Mouse (Mus musculus) neural tube, embryonic 13.5 days (tissue): ENCODE data around the gene Grxcr1. TPM values are rescaled to one million over a fixed set of nuclear protein-coding genes. Genes with fewer than 3 reads are reported as not detected.

Experiments
- ATAC-seq: fragments of 200-750 bp; cut with Nextera tagmentation; 2 replicates; pipeline ENCODE4 v1.8.0; 2017; ENCODE audit warnings: low read depth, mild to moderate bottlenecking, moderate TSS enrichment, moderate library complexity
- H3K27ac ChIP-seq: fragments of 300-500 bp; sonication (generic); replicated peaks from 2 replicates; pipeline ENCODE4 v1.5.1; 2015; ENCODE audit warnings: moderate library complexity, mild to moderate bottlenecking, inconsistent platforms
- H3K27me3 ChIP-seq: fragments of 300-500 bp; sonication (generic); 2 replicates; pipeline ENCODE4 v1.6.1; 2015; ENCODE audit warnings: mild to moderate bottlenecking, inconsistent platforms
- H3K36me3 ChIP-seq: fragments of 300-500 bp; sonication (generic); 2 replicates; pipeline ENCODE4 v1.6.1; 2015; ENCODE audit warnings: mild to moderate bottlenecking, inconsistent platforms
- H3K4me1 ChIP-seq: fragments of 300-500 bp; sonication (generic); replicated peaks from 2 replicates; pipeline ENCODE4 v1.6.1; 2015; ENCODE audit warnings: inconsistent platforms
- H3K4me2 ChIP-seq: fragments of 300-500 bp; sonication (generic); 2 replicates; pipeline ENCODE4 v1.6.1; 2015; ENCODE audit warnings: inconsistent platforms, mild to moderate bottlenecking, moderate library complexity
- H3K4me3 ChIP-seq: fragments of 300-500 bp; sonication (generic); 2 replicates; pipeline ENCODE4 v1.5.1; 2015; ENCODE audit warnings: mild to moderate bottlenecking, inconsistent platforms
- H3K9ac ChIP-seq: fragments of 300-500 bp; sonication (generic); 2 replicates; pipeline ENCODE4 v1.6.1; 2015; ENCODE audit warnings: moderate library complexity, mild to moderate bottlenecking, inconsistent platforms
- H3K9me3 ChIP-seq: fragments of 300-500 bp; sonication (generic); 2 replicates; pipeline ENCODE4 v1.6.1; 2016; ENCODE audit warnings: inconsistent platforms
- WGBS: fragments of 180-500 bp; shearing (Covaris S2); methylation state at CpG from one replicate; pipeline ENCODE4 v1.1.7; 2015; 5-methylcytosine and 5-hydroxymethylcytosine counted together
- polyA plus RNA-seq: library from polyadenylated mRNA; unstranded; fragments of >200 nt; fragmentation: Nextera tagmentation; extraction: Ambion mirVana; gene quantifications from 2 replicates; pipeline ENCODE4 v1.2.1, GENCODE M21; 2015

Gene Grxcr1
- polyA plus RNA-seq, 1 experiment from 2014 or later = not detected

DNA sequence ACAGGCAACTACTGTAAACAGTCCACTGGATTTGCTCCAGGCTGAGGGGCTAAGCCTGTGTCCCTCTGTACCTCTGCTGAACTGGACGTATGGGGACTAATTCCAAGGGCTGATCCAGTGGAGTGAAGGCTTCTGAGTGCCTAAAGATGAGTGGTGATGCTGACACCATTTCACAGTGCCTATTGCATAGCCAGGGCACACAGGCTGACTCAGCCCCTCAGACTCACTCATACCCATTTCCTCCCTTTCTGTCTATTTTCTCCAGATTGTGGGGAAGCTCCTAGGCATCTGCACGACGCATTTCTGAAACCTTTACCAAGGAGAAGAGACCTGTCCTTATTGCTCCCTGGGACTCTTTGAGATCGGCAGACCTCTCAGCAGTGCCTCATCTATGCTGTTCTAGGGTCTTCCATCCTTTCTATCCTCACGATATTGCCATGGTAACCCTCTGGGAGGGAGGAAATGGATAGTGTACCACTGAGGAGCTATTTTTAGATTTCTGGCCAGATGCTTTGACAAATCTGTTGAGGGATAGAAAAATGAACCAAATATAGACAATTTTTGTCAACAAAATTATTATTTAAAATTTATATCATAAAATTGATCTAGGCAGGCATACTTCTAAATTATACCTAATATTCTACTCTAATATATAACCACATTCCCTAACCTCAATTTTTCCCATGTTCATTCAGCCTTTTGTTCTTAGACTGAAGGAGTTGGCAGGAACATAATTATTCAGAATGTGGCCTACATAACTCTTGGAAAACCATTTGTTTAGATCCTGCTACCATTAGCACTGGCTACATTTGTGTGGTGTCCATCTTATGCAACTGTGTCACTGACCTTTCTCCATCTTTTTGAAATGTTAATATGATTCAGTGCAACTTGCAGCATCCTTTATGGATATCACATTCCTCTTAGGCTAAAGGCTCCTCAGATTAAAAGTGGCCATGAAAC, 66.3 kb downstream of the Grxcr1 start:
- no peak for ATAC-seq
- H3K4me2 ChIP-seq = no peak overlapping the region
- WGBS = 70% methylated on average over 5 of the region's 5 CpGs
- H3K4me1 ChIP-seq = no peaks in the 10 kb centered on the region
- no peaks in the 10 kb centered on the region for H3K9me3 ChIP-seq
- H3K27me3 ChIP-seq = no peaks in the 10 kb centered on the region
- H3K4me3 ChIP-seq = no peak overlapping the region
- H3K9ac ChIP-seq = no peak overlapping the region
- no peaks in the 10 kb centered on the region for H3K36me3 ChIP-seq
- no peak overlapping the region for H3K27ac ChIP-seq

DNA sequence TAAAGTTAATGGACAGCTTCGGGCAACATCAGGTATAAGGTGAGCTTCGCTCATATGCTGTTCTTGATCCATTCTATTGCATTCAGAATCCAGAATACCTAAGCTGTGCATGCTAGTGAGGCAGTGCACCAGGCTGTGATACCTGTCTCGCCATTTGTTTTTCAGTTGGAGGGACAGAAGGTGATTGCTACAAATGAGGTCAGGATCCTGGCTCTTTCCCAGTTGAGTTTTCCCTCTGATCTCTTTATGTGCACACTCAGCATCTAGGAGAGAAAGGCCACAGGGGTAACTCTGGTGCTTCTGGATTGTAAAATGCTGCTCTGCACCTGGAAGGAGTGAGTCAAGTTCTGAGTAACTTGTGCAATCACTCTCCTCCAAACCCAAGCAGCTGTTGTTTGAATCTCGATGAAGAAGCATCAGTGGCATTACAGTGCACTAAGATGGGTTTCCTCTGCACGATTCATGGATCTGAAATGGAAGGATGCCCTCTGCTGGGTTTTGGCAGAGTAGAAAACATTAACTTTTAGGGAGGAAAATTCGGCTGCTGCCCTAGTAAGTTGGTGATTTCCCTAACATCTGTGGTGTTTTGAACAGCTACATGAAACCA, 80.9 kb downstream of the Grxcr1 start:
- Histone ChIP-seq H3K9ac (no peak overlapping the region), H3K36me3 (no peaks in the 10 kb centered on the region), H3K9me3 (no peaks in the 10 kb centered on the region), H3K4me1 (no peaks in the 10 kb centered on the region), H3K27ac (no peak overlapping the region), H3K4me3 (no peak overlapping the region), H3K4me2 (no peak overlapping the region), H3K27me3 (no peaks in the 10 kb centered on the region)
- ATAC-seq = no peak
- 69% methylated on average over 6 of the region's 6 CpGs for whole genome bisulfite sequencing

DNA sequence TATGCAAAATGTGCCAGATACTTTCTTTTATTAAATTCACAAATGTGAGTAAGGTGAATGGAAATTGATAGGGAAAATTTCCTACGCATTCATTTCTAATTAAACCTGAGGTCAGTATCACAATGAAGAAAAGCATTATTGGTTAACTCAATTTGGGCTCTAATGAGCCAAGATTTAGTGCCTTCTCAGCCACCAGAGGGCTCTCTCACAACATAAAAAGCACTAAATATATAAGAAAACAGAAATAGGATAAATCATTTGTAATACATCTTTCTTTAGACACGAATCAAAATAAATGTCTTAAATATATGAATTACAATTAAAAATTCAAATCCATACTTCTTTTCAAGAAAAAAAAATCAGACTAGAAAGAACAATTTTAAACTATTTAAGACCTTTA, 89.2 kb downstream of the Grxcr1 start:
- H3K27ac ChIP-seq = no peak overlapping the region
- H3K9ac ChIP-seq = no peak overlapping the region
- ATAC-seq = no peak
- H3K36me3 ChIP-seq = no peaks in the 10 kb centered on the region
- no peaks in the 10 kb centered on the region for H3K27me3 ChIP-seq
- H3K4me1 ChIP-seq = no peaks in the 10 kb centered on the region
- H3K4me3 ChIP-seq = no peak overlapping the region
- no peak overlapping the region for H3K4me2 ChIP-seq
- WGBS = 49% methylated on average over 2 of the region's 2 CpGs
- H3K9me3 ChIP-seq = no peaks in the 10 kb centered on the region

GRCm38 (mm10) chr5:68122883-68123282, 91.2 kb downstream of the Grxcr1 start:
- Histone ChIP-seq H3K4me1 (no peaks in the 10 kb centered on the region), H3K27me3 (no peaks in the 10 kb centered on the region), H3K27ac (no peak overlapping the region), H3K4me2 (no peak overlapping the region), H3K36me3 (no peaks in the 10 kb centered on the region), H3K4me3 (no peak overlapping the region), H3K9ac (no peak overlapping the region), H3K9me3 (no peaks in the 10 kb centered on the region)
- ATAC-seq = no peak
- 74% methylated on average over 3 of the region's 3 CpGs for WGBS

DNA sequence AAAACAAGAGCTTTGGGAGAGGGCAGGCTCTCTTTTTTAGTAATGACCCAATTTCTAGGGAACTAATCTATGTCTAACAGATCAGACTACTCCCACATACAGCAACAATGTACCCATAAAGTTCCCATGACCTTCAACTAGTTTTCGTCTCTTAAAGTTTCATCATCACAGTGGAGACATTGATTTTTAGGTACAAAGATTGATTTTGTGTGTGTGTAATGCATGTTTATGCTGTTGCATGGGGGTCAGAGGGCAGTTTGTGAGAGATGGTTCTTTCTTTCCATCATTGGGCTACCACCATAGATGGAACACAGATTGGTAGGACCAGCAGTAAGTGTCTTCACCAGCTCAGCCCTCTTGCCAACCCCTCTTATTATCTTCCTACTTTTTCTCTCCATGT, 93.8 kb downstream of the Grxcr1 start:
- H3K36me3 ChIP-seq = no peaks in the 10 kb centered on the region
- H3K27ac ChIP-seq = no peak overlapping the region
- no peak for ATAC-seq
- no peaks in the 10 kb centered on the region for H3K27me3 ChIP-seq
- no peaks in the 10 kb centered on the region for H3K9me3 ChIP-seq
- WGBS = 88% methylated on average over 1 of the region's 1 CpGs
- H3K4me3 ChIP-seq = no peak overlapping the region
- no peak overlapping the region for H3K4me2 ChIP-seq
- H3K4me1 ChIP-seq = no peaks in the 10 kb centered on the region
- no peak overlapping the region for H3K9ac ChIP-seq

DNA sequence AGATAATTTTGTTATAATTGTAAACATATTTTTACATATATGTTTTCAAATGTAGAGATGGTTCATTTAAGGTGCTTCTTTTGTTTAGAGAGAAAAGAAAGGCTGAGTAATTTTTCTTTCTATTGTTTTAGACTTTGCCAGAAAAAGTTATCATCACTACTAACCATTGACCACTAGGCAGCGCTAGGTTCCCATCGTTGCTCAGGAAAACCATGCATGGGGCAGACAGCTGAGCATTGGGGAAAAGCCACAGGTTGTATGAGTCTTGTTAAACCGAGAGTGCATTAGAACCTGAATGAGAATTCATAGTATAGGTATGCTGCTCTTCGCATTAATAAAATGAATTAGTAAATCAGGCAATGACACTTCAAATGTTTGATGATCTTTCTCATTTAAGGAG, 96.8 kb downstream of the Grxcr1 start:
- no peak overlapping the region for H3K4me3 ChIP-seq
- H3K4me1 ChIP-seq = no peaks in the 10 kb centered on the region
- H3K27ac ChIP-seq = no peak overlapping the region
- H3K9ac ChIP-seq = no peak overlapping the region
- no peaks in the 10 kb centered on the region for H3K36me3 ChIP-seq
- peak; percentile 47; the same call in 1 of the 2 replicates for ATAC-seq
- 12% methylated on average over 4 of the region's 4 CpGs for WGBS
- H3K9me3 ChIP-seq = no peaks in the 10 kb centered on the region
- no peak overlapping the region for H3K4me2 ChIP-seq
- H3K27me3 ChIP-seq = no peaks in the 10 kb centered on the region

DNA sequence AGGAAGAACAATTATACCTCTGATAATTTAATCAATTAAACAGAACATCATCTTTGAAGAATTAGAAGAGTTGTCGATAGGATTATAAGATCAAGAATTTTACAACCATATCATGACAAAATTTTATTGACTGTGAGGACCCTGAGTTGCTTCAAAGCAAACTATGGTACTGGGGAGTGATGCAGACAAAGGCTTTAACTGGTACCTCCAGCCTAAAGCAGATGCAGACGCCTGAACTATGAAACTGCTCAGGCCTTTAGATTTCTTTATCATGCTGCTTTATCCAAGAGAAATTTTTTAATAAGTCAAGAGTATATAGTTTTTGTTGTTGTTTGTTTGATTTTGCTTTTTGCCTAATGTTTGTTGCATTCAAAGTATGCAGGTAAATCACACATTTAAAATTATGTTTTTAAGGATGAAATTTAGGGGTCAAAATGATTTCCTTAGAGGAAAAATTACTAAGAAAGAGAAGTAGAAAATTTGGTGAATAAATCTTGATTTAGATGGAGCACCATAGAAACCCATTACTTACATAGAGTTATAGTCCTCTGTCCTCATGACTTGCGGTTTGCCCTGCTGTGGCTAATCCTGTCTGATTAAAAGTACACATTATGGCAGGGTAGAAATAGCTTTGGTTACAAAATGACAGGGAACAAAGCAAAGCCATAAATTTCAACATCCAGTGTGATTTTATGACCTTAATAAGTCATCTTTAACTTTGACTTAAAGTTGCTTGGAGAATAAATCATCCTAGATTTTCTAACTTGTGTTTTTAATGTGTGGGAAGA, 97.4 kb downstream of the Grxcr1 start:
- Histone ChIP-seq H3K27me3 (no peaks in the 10 kb centered on the region), H3K4me3 (no peak overlapping the region), H3K9ac (no peak overlapping the region), H3K27ac (no peak overlapping the region), H3K4me2 (no peak overlapping the region), H3K9me3 (no peaks in the 10 kb centered on the region), H3K36me3 (no peaks in the 10 kb centered on the region), H3K4me1 (no peaks in the 10 kb centered on the region)
- ATAC-seq = no peak
- 72% methylated on average over 3 of the region's 3 CpGs for WGBS

- no peak overlapping the region for H3K9ac ChIP-seq
- no peaks in the 10 kb centered on the region for H3K36me3 ChIP-seq
- no peak overlapping the region for H3K4me2 ChIP-seq
- 67% methylated on average over 1 of the region's 1 CpGs for WGBS
- no peaks in the 10 kb centered on the region for H3K27me3 ChIP-seq
- H3K9me3 ChIP-seq = no peaks in the 10 kb centered on the region
- no peak overlapping the region for H3K27ac ChIP-seq
- H3K4me1 ChIP-seq = no peaks in the 10 kb centered on the region
- no peak overlapping the region for H3K4me3 ChIP-seq
- no peak for ATAC-seq
Measured at GRCm38 (mm10) chr5:68146818-68147217, 115.2 kb downstream of the Grxcr1 start.

DNA sequence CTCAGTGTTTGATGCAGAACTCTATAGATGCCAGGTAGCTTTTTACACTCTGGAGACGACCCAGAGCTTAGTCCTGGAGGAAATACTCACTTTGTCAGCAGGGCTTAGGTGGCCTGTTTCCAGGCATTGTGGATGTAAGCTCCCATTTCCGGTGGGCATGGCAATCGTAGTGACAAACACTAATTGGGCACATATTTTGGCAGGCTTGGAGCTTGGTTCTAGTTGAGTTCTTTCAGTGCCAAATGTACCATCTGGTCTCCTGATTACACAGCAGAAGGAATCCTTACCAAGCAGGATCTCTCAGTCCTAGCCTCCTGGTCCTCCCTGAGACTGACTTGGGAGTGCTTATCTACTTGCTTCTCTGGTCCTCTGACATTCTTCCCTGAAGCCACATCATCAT, 118.3 kb downstream of the Grxcr1 start:
- no peak overlapping the region for H3K27ac ChIP-seq
- H3K9ac ChIP-seq = no peak overlapping the region
- H3K36me3 ChIP-seq = no peaks in the 10 kb centered on the region
- no peaks in the 10 kb centered on the region for H3K9me3 ChIP-seq
- H3K27me3 ChIP-seq = no peaks in the 10 kb centered on the region
- no peaks in the 10 kb centered on the region for H3K4me1 ChIP-seq
- no peak overlapping the region for H3K4me2 ChIP-seq
- no peak for ATAC-seq
- H3K4me3 ChIP-seq = no peak overlapping the region
- whole genome bisulfite sequencing = 73% methylated on average over 3 of the region's 3 CpGs

- no peak for ATAC-seq
- Histone ChIP-seq H3K27me3 (no peaks in the 10 kb centered on the region), H3K4me3 (no peak overlapping the region), H3K4me1 (no peaks in the 10 kb centered on the region), H3K27ac (no peak overlapping the region), H3K4me2 (no peak overlapping the region), H3K9me3 (no peaks in the 10 kb centered on the region), H3K9ac (no peak overlapping the region), H3K36me3 (no peaks in the 10 kb centered on the region)
- 89% methylated on average over 4 of the region's 4 CpGs for WGBS
Measured at GRCm38 (mm10) chr5:68150347-68151043, 118.9 kb downstream of the Grxcr1 start.

DNA sequence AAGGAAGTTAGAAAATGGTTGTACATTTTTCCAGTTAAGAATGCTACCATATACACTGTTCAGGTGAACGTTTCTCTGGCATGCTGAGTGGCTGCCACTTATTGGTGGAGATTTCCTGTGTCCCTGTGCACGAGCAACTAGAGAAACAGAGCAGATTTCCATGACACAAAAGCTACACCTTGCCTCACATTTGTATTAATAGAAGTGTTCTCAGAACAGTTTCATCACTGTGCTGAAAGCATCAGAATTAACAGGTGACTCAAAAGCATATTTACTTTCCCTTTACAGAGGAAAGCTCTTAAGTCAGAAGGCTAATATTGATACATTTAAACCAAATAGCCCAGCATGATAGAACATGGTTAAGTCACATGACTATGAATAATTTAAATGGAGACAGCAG, 130.9 kb downstream of the Grxcr1 start:
- H3K4me1 ChIP-seq = no peaks in the 10 kb centered on the region
- H3K27ac ChIP-seq = no peak overlapping the region
- WGBS = 66% methylated on average over 2 of the region's 2 CpGs
- no peak overlapping the region for H3K9ac ChIP-seq
- no peak overlapping the region for H3K4me3 ChIP-seq
- no peak for ATAC-seq
- H3K36me3 ChIP-seq = no peaks in the 10 kb centered on the region
- H3K9me3 ChIP-seq = no peaks in the 10 kb centered on the region
- H3K27me3 ChIP-seq = no peaks in the 10 kb centered on the region
- H3K4me2 ChIP-seq = no peak overlapping the region

DNA sequence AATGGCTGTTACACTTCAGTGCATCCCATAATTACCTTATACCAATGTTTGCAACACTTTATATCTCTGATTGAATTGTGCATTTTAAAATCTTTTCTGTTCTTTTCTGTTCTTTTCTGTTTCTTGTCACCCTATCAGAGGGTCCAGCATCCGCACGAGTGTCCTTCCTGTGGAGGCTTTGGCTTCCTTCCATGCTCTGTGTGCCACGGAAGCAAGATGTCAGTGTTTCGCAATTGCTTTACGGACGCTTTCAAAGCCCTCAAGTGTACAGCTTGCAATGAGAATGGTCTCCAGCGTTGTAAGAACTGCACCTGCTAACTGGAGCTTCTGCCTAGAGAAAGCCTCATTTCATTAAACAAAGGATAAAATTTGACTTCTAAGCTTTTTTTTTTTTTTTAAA, 134.3 kb downstream of the Grxcr1 start:
- 89% methylated on average over 7 of the region's 7 CpGs for WGBS

More for the DNA sequence above, 134.3 kb downstream of the Grxcr1 start:
- H3K27ac ChIP-seq = no peak overlapping the region
- H3K9ac ChIP-seq = no peak overlapping the region
- H3K4me1 ChIP-seq = no peaks in the 10 kb centered on the region
- no peaks in the 10 kb centered on the region for H3K9me3 ChIP-seq
- H3K36me3 ChIP-seq = no peaks in the 10 kb centered on the region
- H3K4me3 ChIP-seq = no peak overlapping the region
- no peaks in the 10 kb centered on the region for H3K27me3 ChIP-seq
- H3K4me2 ChIP-seq = no peak overlapping the region
- ATAC-seq = no peak
